Mouse (Mus musculus) midbrain, embryonic 13.5 days (tissue): ENCODE results near the gene Lclat1. TPM values are rescaled to one million over a fixed set of nuclear protein-coding genes. Genes with fewer than 3 reads are reported as not detected.

Experiments
- ATAC-seq: fragments of 200-750 bp; cut with Nextera tagmentation; 2 replicates; pipeline ENCODE4 v1.8.0; 2017; ENCODE audit warnings: mild to moderate bottlenecking, moderate TSS enrichment, moderate library complexity
- H3K27ac ChIP-seq: fragments of 300-500 bp; sonication (generic); 2 replicates; pipeline ENCODE4 v1.5.1; 2015; ENCODE audit warnings: inconsistent platforms, mild to moderate bottlenecking, moderate library complexity
- H3K27me3 ChIP-seq: fragments of 300-500 bp; sonication (generic); 2 replicates; pipeline ENCODE4 v1.6.1; 2015; ENCODE audit warnings: mild to moderate bottlenecking, inconsistent platforms
- H3K36me3 ChIP-seq: fragments of 300-500 bp; sonication (generic); 2 replicates; pipeline ENCODE4 v1.6.1; 2015; ENCODE audit warnings: mild to moderate bottlenecking, inconsistent platforms
- H3K4me1 ChIP-seq: fragments of 300-500 bp; sonication (generic); replicated peaks from 2 replicates; pipeline ENCODE4 v1.6.1; 2015; ENCODE audit warnings: inconsistent platforms
- H3K4me2 ChIP-seq: fragments of 300-500 bp; sonication (generic); replicated peaks from 2 replicates; pipeline ENCODE4 v1.6.1; 2015; ENCODE audit warnings: moderate library complexity, mild to moderate bottlenecking, inconsistent platforms
- H3K4me3 ChIP-seq: fragments of 300-500 bp; sonication (generic); replicated peaks from 2 replicates; pipeline ENCODE4 v1.5.1; 2015; ENCODE audit warnings: mild to moderate bottlenecking, inconsistent platforms
- H3K9ac ChIP-seq: fragments of 300-500 bp; sonication (generic); replicated peaks from 2 replicates; pipeline ENCODE4 v1.6.1; 2015; ENCODE audit warnings: mild to moderate bottlenecking, inconsistent platforms
- H3K9me3 ChIP-seq: fragments of 300-500 bp; sonication (generic); 2 replicates; pipeline ENCODE4 v1.6.1; 2016; ENCODE audit warnings: mild to moderate bottlenecking, inconsistent platforms
- WGBS: fragments of 180-500 bp; shearing (Covaris S2); methylation state at CpG from one replicate; pipeline ENCODE4 v1.1.7; 2015; 5-methylcytosine and 5-hydroxymethylcytosine counted together
- polyA plus RNA-seq: library from polyadenylated mRNA; unstranded; fragments of >200 nt; fragmentation: Nextera tagmentation; extraction: Ambion mirVana; gene quantifications from 2 replicates; pipeline ENCODE4 v1.2.1, GENCODE M21; 2015

Gene Lclat1
- polyA plus RNA-seq, 1 experiment from 2014 or later: 7.9 TPM

DNA sequence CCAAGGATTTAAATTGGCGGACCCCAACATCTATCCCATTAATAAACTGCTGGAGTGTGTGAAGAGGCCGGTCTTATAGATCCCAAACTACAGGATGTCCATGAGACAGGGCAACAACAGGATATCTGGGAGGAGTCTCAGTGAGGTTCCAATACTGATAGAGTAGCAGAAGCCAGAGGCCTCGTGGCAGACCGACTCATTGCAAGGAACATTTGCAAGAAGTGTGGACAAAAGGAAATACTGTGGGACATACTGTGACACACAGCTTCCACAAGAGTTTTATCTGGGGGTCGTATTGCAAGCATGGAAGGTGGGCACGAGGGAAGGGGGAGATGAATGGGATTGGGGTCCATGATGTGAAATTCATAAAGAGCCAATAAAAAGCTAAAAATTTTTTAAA, 86.4 kb downstream of the Lclat1 start:
- Histone ChIP-seq H3K27ac (no peak overlapping the region), H3K4me2 (no peak overlapping the region), H3K4me1 (no peaks in the 10 kb centered on the region), H3K36me3 (0 out of 2 replicates have a peak, but pooled peaks cover 6% of the 10 kb centered on the region), H3K27me3 (no peaks in the 10 kb centered on the region), H3K4me3 (no peak overlapping the region), H3K9ac (no peak overlapping the region), H3K9me3 (no peaks in the 10 kb centered on the region)
- no peak for ATAC-seq
- WGBS: 87% methylated on average over 6 of the region's 6 CpGs

DNA sequence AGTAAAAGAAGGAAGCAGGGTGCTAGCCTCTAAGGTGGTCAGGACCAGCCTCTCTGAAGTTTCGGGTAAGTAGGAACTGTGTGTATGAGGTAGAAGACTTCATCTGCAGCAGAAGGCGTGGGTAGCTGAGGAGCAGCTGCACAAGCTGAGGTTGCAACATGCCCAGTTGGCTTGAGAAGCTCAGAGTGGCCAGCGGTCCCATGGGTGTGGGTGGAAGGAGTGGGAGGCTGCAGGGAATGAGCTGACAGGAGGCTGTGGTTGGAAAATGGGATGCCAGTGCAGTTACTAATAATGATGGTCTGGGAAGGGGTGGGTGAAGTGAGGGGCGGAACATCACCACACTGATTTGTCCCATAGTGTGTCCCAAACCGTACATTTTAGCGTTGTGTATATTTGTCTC, 86.8 kb downstream of the Lclat1 start:
- WGBS: 96% methylated on average over 6 of the region's 6 CpGs
- no peaks in the 10 kb centered on the region for H3K4me1 ChIP-seq
- no peaks in the 10 kb centered on the region for H3K9me3 ChIP-seq
- no peak for ATAC-seq
- H3K27me3 ChIP-seq: no peaks in the 10 kb centered on the region
- H3K27ac ChIP-seq: no peak overlapping the region
- 0 out of 2 replicates have a peak, but pooled peaks cover 6% of the 10 kb centered on the region for H3K36me3 ChIP-seq
- no peak overlapping the region for H3K4me2 ChIP-seq
- no peak overlapping the region for H3K9ac ChIP-seq
- no peak overlapping the region for H3K4me3 ChIP-seq

DNA sequence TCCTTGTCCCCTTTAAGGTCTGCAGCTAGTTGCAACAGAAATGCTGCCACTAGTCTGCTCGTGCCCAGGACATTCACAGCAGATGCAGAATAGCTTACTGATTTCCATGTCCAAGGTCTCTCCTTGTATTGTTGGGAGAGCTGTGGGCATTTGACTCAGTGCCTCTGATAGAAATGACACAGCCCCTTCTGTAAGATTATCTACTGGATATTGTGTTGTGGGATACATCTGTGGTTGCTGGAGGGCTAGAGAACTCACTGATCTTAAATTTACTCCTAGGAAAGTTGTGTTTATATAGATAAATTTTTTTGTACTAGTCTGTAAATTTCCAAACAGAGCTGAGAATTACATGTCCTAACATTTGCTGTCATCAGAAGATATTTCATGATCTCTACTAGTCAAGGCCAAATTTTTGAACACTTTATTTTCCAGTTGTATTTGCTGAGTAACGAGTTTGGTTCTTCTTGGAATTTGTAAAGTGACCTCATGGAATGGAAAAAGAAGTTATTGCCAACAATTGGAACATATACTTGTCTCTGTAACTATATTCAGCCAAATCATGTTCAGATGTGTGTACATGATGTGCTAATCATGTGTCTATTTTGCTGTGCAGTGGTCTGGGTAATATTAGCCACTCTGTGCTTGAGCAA, 87.4 kb downstream of the Lclat1 start:
- Histone ChIP-seq H3K4me3 (no peak overlapping the region), H3K27ac (no peak overlapping the region), H3K9me3 (no peaks in the 10 kb centered on the region), H3K4me1 (no peaks in the 10 kb centered on the region), H3K9ac (no peak overlapping the region), H3K4me2 (no peak overlapping the region), H3K27me3 (no peaks in the 10 kb centered on the region), H3K36me3 (0 out of 2 replicates have a peak, but pooled peaks cover 3% of the 10 kb centered on the region)
- WGBS: 79% methylated on average over 2 of the region's 2 CpGs
- no peak for ATAC-seq

DNA sequence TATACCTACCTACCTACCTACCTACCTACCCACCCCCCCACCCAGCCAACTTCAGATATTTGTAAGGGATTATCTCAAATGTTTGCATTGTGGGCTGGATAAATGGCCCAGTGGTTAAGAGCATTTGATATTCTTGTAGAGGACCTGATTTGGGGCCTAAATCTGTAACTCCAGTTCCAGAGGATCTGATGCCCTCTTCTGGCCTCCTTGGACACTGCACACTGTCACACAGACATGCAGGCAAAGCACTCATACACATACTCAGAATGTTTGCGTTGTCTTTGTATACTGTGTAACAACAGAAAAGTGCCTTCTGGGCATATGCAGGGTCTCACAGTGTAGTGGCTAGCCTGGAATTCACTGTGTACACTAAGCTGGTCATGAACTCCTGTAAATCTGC, 88.4 kb downstream of the Lclat1 start:
- Histone ChIP-seq H3K4me1 (no peaks in the 10 kb centered on the region), H3K27me3 (no peaks in the 10 kb centered on the region), H3K4me3 (no peak overlapping the region), H3K27ac (no peak overlapping the region), H3K9ac (no peak overlapping the region), H3K9me3 (no peaks in the 10 kb centered on the region), H3K4me2 (no peak overlapping the region), H3K36me3 (no peaks in the 10 kb centered on the region)
- ATAC-seq: no peak
- 97% methylated on average over 1 of the region's 1 CpGs for WGBS

DNA sequence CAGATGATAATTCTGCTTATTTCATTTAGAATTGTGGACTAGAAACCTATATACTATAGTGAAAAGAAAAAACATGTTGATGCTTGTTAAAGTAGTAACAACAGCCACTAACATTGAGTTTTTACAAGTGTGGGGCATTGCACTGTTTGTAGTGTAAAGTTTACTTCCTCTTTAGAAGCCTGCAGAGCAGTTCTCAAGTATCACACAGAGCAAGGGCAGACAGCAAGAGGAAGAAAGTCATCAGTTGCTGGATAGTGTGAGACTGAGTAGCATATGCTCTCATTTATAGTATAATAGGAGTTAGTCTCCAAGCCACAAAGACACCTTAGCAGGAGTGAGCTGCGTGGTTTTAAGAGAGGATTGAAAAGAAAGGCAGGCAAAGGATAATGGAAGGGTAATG, 89.9 kb downstream of the Lclat1 start:
- peaks cover 2% of the 10 kb centered on the region; the same call in 1 of the 2 replicates for H3K9me3 ChIP-seq
- ATAC-seq: no peak
- H3K36me3 ChIP-seq: peaks cover 2% of the 10 kb centered on the region; the same call in 1 of the 2 replicates
- 75% methylated on average over 1 of the region's 1 CpGs for WGBS
- H3K4me2 ChIP-seq: no peak overlapping the region
- no peak overlapping the region for H3K27ac ChIP-seq
- H3K9ac ChIP-seq: no peak overlapping the region
- no peak overlapping the region for H3K4me3 ChIP-seq
- H3K27me3 ChIP-seq: no peaks in the 10 kb centered on the region
- H3K4me1 ChIP-seq: no peaks in the 10 kb centered on the region

DNA sequence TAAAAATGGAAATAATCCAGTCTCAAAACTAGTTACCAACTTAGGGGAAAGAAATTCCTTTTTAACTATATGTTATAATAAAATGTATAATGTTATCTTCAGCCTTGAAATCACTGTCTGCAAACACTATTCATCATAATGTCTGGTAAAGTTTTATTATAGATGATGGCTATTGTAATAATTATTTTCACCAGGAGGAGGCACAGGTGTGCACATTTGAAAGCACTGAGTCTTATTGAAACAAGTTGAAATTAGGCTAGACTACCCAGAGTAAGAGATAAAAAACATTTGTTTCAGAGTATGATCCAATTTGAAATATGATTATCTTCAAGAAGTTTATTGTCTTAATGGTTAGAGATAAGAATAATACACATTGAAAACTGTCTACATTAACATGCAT, 91.6 kb downstream of the Lclat1 start:
- H3K4me2 ChIP-seq: no peak overlapping the region

DNA sequence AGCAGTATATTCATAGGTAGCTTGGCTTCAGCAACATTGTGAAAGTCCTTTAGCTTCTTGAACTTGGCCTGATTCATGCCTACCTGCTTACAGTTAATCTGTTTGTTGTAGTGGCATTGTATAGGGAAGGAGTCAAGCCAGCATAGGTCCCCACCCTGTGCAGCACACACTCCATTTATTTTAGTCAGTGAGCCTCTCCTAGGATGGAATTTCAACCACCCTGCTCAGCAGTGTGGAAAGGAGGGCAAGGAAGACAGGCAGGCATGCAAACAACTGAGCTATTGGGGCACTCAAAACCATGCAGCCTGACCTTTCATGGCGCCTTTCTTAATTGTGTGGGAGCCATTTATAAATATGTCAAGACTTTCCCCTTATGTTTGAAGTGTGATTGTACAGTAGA, 92.6 kb downstream of the Lclat1 start:
- H3K4me3 ChIP-seq: no peak overlapping the region
- H3K4me2 ChIP-seq: no peak overlapping the region
- no peaks in the 10 kb centered on the region for H3K27me3 ChIP-seq
- 81% methylated on average over 1 of the region's 1 CpGs for WGBS
- peaks cover 3% of the 10 kb centered on the region; the same call in 1 of the 2 replicates for H3K36me3 ChIP-seq
- H3K27ac ChIP-seq: no peak overlapping the region
- no peaks in the 10 kb centered on the region for H3K4me1 ChIP-seq
- no peak overlapping the region for H3K9ac ChIP-seq
- ATAC-seq: no peak
- H3K9me3 ChIP-seq: peaks cover 4% of the 10 kb centered on the region; the same call in 1 of the 2 replicates

More for the DNA sequence above, 91.6 kb downstream of the Lclat1 start:
- H3K4me3 ChIP-seq: no peak overlapping the region
- H3K27me3 ChIP-seq: no peaks in the 10 kb centered on the region
- H3K9ac ChIP-seq: no peak overlapping the region
- peaks cover 4% of the 10 kb centered on the region; the same call in 1 of the 2 replicates for H3K9me3 ChIP-seq
- no peak for ATAC-seq
- H3K27ac ChIP-seq: no peak overlapping the region
- no peaks in the 10 kb centered on the region for H3K4me1 ChIP-seq
- peaks cover 3% of the 10 kb centered on the region; the same call in 1 of the 2 replicates for H3K36me3 ChIP-seq

DNA sequence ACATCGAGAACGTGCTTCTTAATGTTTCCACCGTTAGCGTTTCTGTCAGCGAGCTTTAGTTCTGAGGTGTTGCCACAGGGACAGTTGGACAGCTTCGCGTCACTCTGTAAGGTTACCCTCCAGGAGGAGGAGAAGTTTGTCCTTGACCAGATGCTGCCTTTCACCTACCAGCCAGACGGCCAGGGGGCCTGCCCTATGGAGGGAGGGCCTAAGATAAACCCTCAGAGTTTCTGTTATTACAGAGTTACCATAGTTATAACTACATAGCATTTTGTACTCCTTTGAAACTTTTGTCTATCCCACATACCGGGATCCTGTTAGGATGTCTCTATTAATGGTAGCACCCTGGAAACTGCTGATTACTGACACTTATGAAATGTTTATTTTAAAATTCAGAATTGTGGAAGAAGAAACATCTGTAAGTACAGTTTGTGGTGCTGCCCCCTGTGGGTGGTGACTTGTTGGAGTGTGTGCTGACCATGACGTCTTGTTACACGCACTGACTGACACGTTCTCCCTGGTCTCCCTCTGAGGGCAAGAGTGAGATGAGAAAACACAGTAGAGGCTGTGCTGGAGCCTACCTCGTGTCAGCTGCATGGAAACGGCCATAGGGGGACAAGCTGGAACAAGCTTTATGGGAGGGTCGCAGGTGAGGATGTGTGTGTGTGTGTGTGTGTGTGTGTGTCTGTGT, 96.0 kb downstream of the Lclat1 start:
- Histone ChIP-seq H3K9ac (no peak overlapping the region), H3K4me2 (no peak overlapping the region), H3K27ac (no peak overlapping the region), H3K9me3 (peaks cover 4% of the 10 kb centered on the region; the same call in 1 of the 2 replicates), H3K36me3 (peaks cover 3% of the 10 kb centered on the region; the same call in 1 of the 2 replicates), H3K4me1 (no peaks in the 10 kb centered on the region), H3K27me3 (no peaks in the 10 kb centered on the region), H3K4me3 (no peak overlapping the region)
- WGBS: 88% methylated on average over 15 of the region's 15 CpGs
- ATAC-seq: no peak

DNA sequence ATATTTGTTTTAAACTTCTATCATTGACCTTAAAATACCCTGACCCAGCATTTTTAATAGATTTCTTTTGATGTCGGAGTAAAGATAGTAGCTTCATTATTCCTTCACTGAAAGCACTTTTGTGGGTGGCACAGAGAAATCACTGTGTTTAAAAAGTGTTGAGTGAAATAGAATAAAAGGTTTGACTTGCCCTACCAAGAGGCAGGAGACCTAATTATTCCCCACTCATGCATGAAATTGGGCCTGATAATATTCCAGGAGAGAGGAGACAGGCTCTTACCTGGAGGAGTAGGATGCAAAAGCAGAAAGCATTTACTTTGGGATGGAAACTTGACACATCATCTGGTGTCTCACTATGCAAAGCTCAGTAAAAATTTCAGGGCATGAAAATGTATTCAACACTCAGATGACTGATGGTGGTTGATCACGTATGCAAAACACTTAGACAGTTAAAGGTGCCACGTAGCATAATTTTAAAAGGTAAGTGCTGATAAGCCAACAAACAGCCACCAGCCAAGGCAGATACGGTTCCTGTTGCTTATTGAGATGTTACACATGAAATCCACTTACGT, 103.3 kb downstream of the Lclat1 start:
- no peaks in the 10 kb centered on the region for H3K27me3 ChIP-seq
- H3K4me1 ChIP-seq: no peaks in the 10 kb centered on the region
- ATAC-seq: no peak
- WGBS: 82% methylated on average over 5 of the region's 5 CpGs
- H3K27ac ChIP-seq: no peak overlapping the region
- no peak overlapping the region for H3K4me2 ChIP-seq
- no peaks in the 10 kb centered on the region for H3K9me3 ChIP-seq
- H3K4me3 ChIP-seq: no peak overlapping the region
- no peak overlapping the region for H3K9ac ChIP-seq
- no peaks in the 10 kb centered on the region for H3K36me3 ChIP-seq

DNA sequence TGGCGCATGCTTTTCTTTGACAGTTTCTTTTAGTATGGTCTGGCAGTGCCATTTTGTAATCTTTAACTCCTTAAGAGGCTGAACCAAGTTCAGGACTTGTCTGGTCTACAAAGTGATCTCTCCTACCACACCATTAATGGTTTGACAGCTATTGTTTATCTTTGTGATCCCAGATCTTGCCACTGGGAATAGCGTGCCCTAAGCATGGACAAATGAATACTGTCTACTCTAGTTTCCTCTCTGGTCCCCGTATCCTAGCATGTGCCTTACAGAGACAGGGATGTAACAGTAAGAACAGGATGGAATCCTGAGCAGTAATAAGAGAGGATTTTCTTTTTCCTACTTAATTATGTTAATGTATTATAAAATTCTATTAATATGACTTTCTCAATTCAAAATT, 105.0 kb downstream of the Lclat1 start:
- no peaks in the 10 kb centered on the region for H3K9me3 ChIP-seq
- no peak overlapping the region for H3K27ac ChIP-seq
- no peak overlapping the region for H3K9ac ChIP-seq
- ATAC-seq: no peak
- H3K27me3 ChIP-seq: no peaks in the 10 kb centered on the region
- no peak overlapping the region for H3K4me2 ChIP-seq
- 86% methylated on average over 3 of the region's 3 CpGs for WGBS
- no peaks in the 10 kb centered on the region for H3K36me3 ChIP-seq
- no peaks in the 10 kb centered on the region for H3K4me1 ChIP-seq
- H3K4me3 ChIP-seq: no peak overlapping the region

DNA sequence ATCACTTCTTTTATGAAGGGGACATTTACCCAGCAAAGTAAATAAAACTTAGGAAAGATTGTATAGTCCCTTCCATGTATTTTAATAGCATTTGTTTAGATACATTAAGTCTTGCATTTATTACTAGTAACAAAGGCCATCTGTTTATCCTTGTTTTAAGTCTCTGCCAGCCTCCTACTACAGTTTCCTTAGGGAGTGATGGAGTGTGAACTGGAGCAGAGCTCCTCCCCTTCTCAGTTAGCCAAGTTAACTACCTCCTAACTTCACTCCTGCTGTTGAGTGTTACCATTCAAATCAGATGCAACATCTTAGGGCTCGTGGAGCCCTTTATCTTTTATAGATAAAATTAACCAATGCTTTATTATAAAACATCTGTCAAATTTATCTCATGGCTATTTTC, 105.4 kb downstream of the Lclat1 start:
- Histone ChIP-seq H3K27ac (no peak overlapping the region), H3K4me2 (no peak overlapping the region), H3K27me3 (no peaks in the 10 kb centered on the region), H3K36me3 (no peaks in the 10 kb centered on the region), H3K9me3 (no peaks in the 10 kb centered on the region), H3K4me1 (no peaks in the 10 kb centered on the region), H3K4me3 (no peak overlapping the region), H3K9ac (no peak overlapping the region)
- ATAC-seq: no peak
- 86% methylated on average over 1 of the region's 1 CpGs for WGBS

DNA sequence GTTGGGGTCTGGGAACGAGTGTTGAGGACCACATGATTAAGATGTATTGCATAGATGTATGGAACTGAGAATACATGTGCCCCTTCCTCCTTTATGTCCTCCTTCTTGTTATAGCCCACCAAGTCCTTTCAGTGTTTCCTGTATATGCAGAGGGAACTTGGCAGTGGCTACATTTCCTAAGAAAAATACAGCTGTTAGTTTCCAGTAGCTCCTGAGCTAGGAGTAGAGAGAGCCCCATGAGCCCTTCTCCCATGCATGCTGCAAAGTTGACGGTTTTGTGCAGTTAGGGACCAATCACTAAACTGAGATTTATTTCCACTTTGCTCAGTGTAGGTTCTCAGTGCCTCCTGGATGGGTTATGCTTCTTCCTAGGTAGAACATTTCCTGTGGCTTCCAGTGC, 105.9 kb downstream of the Lclat1 start:
- 87% methylated on average over 2 of the region's 2 CpGs for WGBS
- Histone ChIP-seq H3K27ac (no peak overlapping the region), H3K36me3 (no peaks in the 10 kb centered on the region), H3K4me1 (no peaks in the 10 kb centered on the region), H3K9ac (no peak overlapping the region), H3K27me3 (no peaks in the 10 kb centered on the region), H3K9me3 (no peaks in the 10 kb centered on the region), H3K4me3 (no peak overlapping the region), H3K4me2 (no peak overlapping the region)
- ATAC-seq: no peak
